Mouse (Mus musculus): ENCODE results near the gene Cytl1.

Cytl1 gene

GRCm38 (mm10) chr5:37770870-37771269 is 35.6 kb downstream of the Cytl1 start:
- DNase-seq (ENCODE audit: low spot score), result no peak

- DNase-seq (ENCODE audit: low spot score), result no peak
These were observed 38.7 kb downstream of the Cytl1 start for GRCm38 (mm10) chr5:37774011-37774410.

- DNase-seq (ENCODE audit: low spot score), result no peak
These were observed 40.4 kb downstream of the Cytl1 start for GRCm38 (mm10) chr5:37775681-37776080.

GRCm38 (mm10) chr5:37783306-37783705 is 48.0 kb downstream of the Cytl1 start:
- DNase-seq (ENCODE audit: low spot score), result no peak

- no peak for DNase-seq (ENCODE audit: low spot score)
These were observed 49.6 kb downstream of the Cytl1 start for GRCm38 (mm10) chr5:37784847-37785391.
